Comparison of ENCODE assay signal across 12 mouse cellular contexts in genomic region chr1:92772101-92772783, GRCm38 (mm10). TPM values are rescaled to one million over a fixed set of nuclear protein-coding genes. Genes with fewer than 3 reads are reported as not detected.
DNase-seq lines count a peak whose midpoint lies in the region; ATAC-seq and TF ChIP-seq lines count a peak whose summit lies in the region.
"Had no signal": no experiment of that assay in that cellular context is flagged by ENCODE, and none has a peak within 500 bp of the region (broad histone marks: within the 10 kb centered on the region; RNA-seq: fewer than 3 reads in every experiment).

No protein-coding gene starts in this region.

- H3K4me3 ChIP-seq in liver, adult 2 months (ENCODE audit: insufficient read depth, low read depth, low read length), result no peak overlapping the region
- no peak overlapping the region for H3K4me3 ChIP-seq in liver, embryonic 12.5 days
- no peak overlapping the region for H3K4me3 ChIP-seq in limb, embryonic 14.5 days (replicated peaks; ENCODE audit: low read length)
- H3K4me3 ChIP-seq in forebrain, embryonic 13.5 days, result no peak overlapping the region
- H3K4me3 ChIP-seq: neural tube, embryonic 12.5 days had no signal

- no peak overlapping the region for H3K27ac ChIP-seq in liver, adult 2 months (replicated peaks; ENCODE audit: insufficient read depth, low read depth, low read length)
- H3K27ac ChIP-seq in liver, embryonic 12.5 days, result no peak overlapping the region
- peak overlapping the region; percentile 29; the same call in 1 of the 2 replicates for H3K27ac ChIP-seq in limb, embryonic 14.5 days (replicated peaks; ENCODE audit: low read depth, low read length)
- no peak overlapping the region for H3K27ac ChIP-seq in forebrain, embryonic 13.5 days
- H3K27ac ChIP-seq: neural tube, embryonic 12.5 days had no signal

- H3K79me2 ChIP-seq in liver, adult 2 months (ENCODE audit: control insufficient read depth, insufficient read depth, low read length), result no peaks in the 10 kb centered on the region

- H3K9me3 ChIP-seq in liver, embryonic 12.5 days (replicated peaks), result no peaks in the 10 kb centered on the region
- H3K9me3 ChIP-seq in limb, embryonic 14.5 days (ENCODE audit: control insufficient read depth, low read length), result no peaks in the 10 kb centered on the region
- H3K9me3 ChIP-seq in forebrain, embryonic 13.5 days (replicated peaks), result no peaks in the 10 kb centered on the region
- H3K9me3 ChIP-seq: neural tube, embryonic 12.5 days had no signal

- no peaks in the 10 kb centered on the region for H3K27me3 ChIP-seq in liver, adult 2 months (ENCODE audit: control insufficient read depth, insufficient read depth, low read length)
- peaks cover 12% of the 10 kb centered on the region for H3K27me3 ChIP-seq in liver, embryonic 12.5 days (replicated peaks)
- H3K27me3 ChIP-seq in limb, embryonic 14.5 days (ENCODE audit: control insufficient read depth, insufficient read depth, low read length), result no peaks in the 10 kb centered on the region
- H3K27me3 ChIP-seq in forebrain, embryonic 13.5 days, result no peaks in the 10 kb centered on the region
- H3K27me3 ChIP-seq: neural tube, embryonic 12.5 days had no signal

- TF ChIP-seq CTCF in liver, adult 2 months (IDR thresholded peaks at IDR 0.05; ENCODE audit: low read depth, low read length), result no peak

- no peaks in the 10 kb centered on the region for H3K4me1 ChIP-seq in liver, adult 2 months (ENCODE audit: control insufficient read depth, insufficient read depth, low read length)
- peaks cover 7% of the 10 kb centered on the region; the same call in 1 of the 2 replicates for H3K4me1 ChIP-seq in liver, embryonic 12.5 days
- peaks cover 28% of the 10 kb centered on the region for H3K4me1 ChIP-seq in limb, embryonic 14.5 days (ENCODE audit: control insufficient read depth, insufficient read depth, low read length)
- peaks cover 48% of the 10 kb centered on the region for H3K4me1 ChIP-seq in forebrain, embryonic 13.5 days
- H3K4me1 ChIP-seq: neural tube, embryonic 12.5 days had no signal

- DNase-seq in liver, adult 2 months (ENCODE audit: extremely low read depth, low read depth, low spot score), result peak; percentile 6
- peak; percentile 53 for DNase-seq in heart, adult 8-10 months (ENCODE audit: low spot score)
- peak; percentile 29 for DNase-seq in limb, embryonic 14.5 days (ENCODE audit: low spot score)
- peak; percentile 27 for DNase-seq in yolk sac, embryonic 10.5 days (ENCODE audit: low spot score)
- no peak for DNase-seq in thymus, postnatal 25 days
- DNase-seq in testis, postnatal 10 days (ENCODE audit: low spot score), result no peak
- DNase-seq: kidney, adult 2 months; lung, postnatal 14 days had no signal

- no peaks in the 10 kb centered on the region for H3K36me3 ChIP-seq in liver, adult 2 months (ENCODE audit: control insufficient read depth, insufficient read depth, low read length)
- no peaks in the 10 kb centered on the region for H3K36me3 ChIP-seq in liver, embryonic 12.5 days
- no peaks in the 10 kb centered on the region for H3K36me3 ChIP-seq in limb, embryonic 14.5 days (ENCODE audit: control insufficient read depth, insufficient read depth, low read length)
- no peaks in the 10 kb centered on the region for H3K36me3 ChIP-seq in forebrain, embryonic 13.5 days (ENCODE audit: poor library complexity, severe bottlenecking)
- H3K36me3 ChIP-seq: neural tube, embryonic 12.5 days had no signal

- ATAC-seq in liver, embryonic 12.5 days, result no peak
- no peak for ATAC-seq in limb, embryonic 14.5 days (ENCODE audit: low FRiP score, low read depth)
- ATAC-seq in forebrain, embryonic 13.5 days, result no peak
- ATAC-seq: activated CD4-positive, CD25-positive, alpha-beta regulatory T cell, adult 4 months had no signal

- 75% methylated on average over 9 of the region's 9 CpGs for WGBS in liver, adult 2 months
- 53% methylated on average over 9 of the region's 9 CpGs for WGBS in liver, embryonic 12.5 days (ENCODE audit: insufficient replicate concordance)
- 22% methylated on average over 9 of the region's 9 CpGs for WGBS in limb, embryonic 14.5 days
- whole genome bisulfite sequencing in forebrain, embryonic 13.5 days, result 76% methylated on average over 9 of the region's 9 CpGs

- H3K4me2 ChIP-seq in liver, embryonic 12.5 days, result no peak overlapping the region
- H3K4me2 ChIP-seq in limb, embryonic 14.5 days (replicated peaks; ENCODE audit: low read depth, low read length, severe bottlenecking), result no peak overlapping the region
- H3K4me2 ChIP-seq in forebrain, embryonic 13.5 days, result no peak overlapping the region
- H3K4me2 ChIP-seq: neural tube, embryonic 12.5 days had no signal

- H3K9ac ChIP-seq in liver, adult 2 months (ENCODE audit: low read depth, low read length), result no peak overlapping the region
- H3K9ac ChIP-seq in liver, embryonic 12.5 days, result no peak overlapping the region
- no peak overlapping the region for H3K9ac ChIP-seq in limb, embryonic 14.5 days (ENCODE audit: low read depth, low read length, severe bottlenecking)
- no peak overlapping the region for H3K9ac ChIP-seq in forebrain, embryonic 13.5 days
- H3K9ac ChIP-seq: neural tube, embryonic 12.5 days had no signal

- no peak for TF ChIP-seq POLR2A in liver, adult 2 months (IDR thresholded peaks at IDR 0.05; ENCODE audit: extremely low read depth, insufficient read depth, low read length)
- TF ChIP-seq POLR2A in limb, embryonic 14.5 days (IDR thresholded peaks at IDR 0.05; ENCODE audit: borderline replicate concordance, extremely low read depth, insufficient read depth, insufficient read length), result no peak

RNA-seq across cellular contexts. Expression of gene Gpc1, which starts 59.2 kb away (rescaled TPM):
- total RNA-seq in liver, adult 2 months (2014; rRNA removed), result 0.92 and 1.2 TPM in 2 replicates
- 1.2 and 2.1 TPM in 2 replicates for polyA plus RNA-seq in liver, adult 2 months (2012; rRNA removed)
- 5.5 and 7.2 TPM in 2 replicates for polyA plus RNA-seq in liver, embryonic 12.5 days (2016; fragmentation: Nextera tagmentation; extraction: Ambion mirVana)
- total RNA-seq in heart, adult 8-10 months (2022), result 100 to 1,000 TPM; 481 to 555 (median 528) TPM
- polyA plus RNA-seq in limb, embryonic 14.5 days (2012; rRNA removed), result 75.5 and 107 TPM in 2 replicates
- 72.8 and 76.2 TPM in 2 replicates for polyA plus RNA-seq in limb, embryonic 14.5 days (2014; fragmentation: Nextera tagmentation; extraction: Ambion mirVana)
- polyA plus RNA-seq in forebrain, embryonic 13.5 days (2015; fragmentation: Nextera tagmentation; extraction: Ambion mirVana), result 115 and 117 TPM in 2 replicates

Comparison
In these comparisons a context has a peak if more than half of its experiments do, and no peak if none do; other contexts are left out.
1. DNase-seq: peak in liver, adult 2 months (single experiment), heart, adult 8-10 months (single experiment), limb, embryonic 14.5 days (single experiment) and yolk sac, embryonic 10.5 days (single experiment); none in thymus, postnatal 25 days (single experiment) and testis, postnatal 10 days (single experiment).